Mouse (Mus musculus): ENCODE measurements around the gene Mgat4c.

Mgat4c gene

GRCm38 (mm10) chr10:101681437-101681912 lies at the start of gene Mgat4c:
Gene Mgat4c (plus strand): TSS chr10:101681487.
- no peak for DNase-seq (ENCODE audit: inconsistent ontology term)

GRCm38 (mm10) chr10:101635266-101635665 lies 46.0 kb upstream of the Mgat4c start:
- no peak for DNase-seq (ENCODE audit: inconsistent ontology term)

DNA sequence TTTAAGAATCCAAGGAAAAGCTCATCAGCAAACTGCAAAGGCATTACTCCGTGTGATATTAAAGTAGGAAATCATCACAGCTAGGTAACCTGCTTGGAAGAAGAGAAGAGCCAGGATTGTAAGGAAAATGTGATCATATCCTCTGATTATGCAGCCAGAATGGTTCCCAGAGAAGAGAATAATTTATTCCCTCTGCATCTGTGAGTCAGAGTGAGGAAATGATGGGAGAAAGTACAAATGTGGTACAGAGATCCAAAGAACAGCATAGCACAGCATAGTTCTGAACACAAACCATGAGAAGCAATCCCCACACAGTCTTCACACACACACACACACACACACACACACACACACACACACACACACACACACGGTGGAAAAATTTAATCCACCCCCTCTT lies 40.2 kb upstream of the Mgat4c start:
- DNase-seq (ENCODE audit: inconsistent ontology term): no peak

GRCm38 (mm10) chr10:101681914-101682313 lies 627 bp downstream of the Mgat4c start:
- DNase-seq (ENCODE audit: inconsistent ontology term): no peak

GRCm38 (mm10) chr10:101761828-101762227 lies 80.5 kb downstream of the Mgat4c start:
- DNase-seq (ENCODE audit: inconsistent ontology term): no peak

- peak; percentile 2 for DNase-seq (ENCODE audit: inconsistent ontology term)
Measured at GRCm38 (mm10) chr10:101770688-101771087, 89.4 kb downstream of the Mgat4c start.

GRCm38 (mm10) chr10:101771157-101771556 lies 89.9 kb downstream of the Mgat4c start:
- DNase-seq (ENCODE audit: inconsistent ontology term): no peak

- no peak for DNase-seq (ENCODE audit: inconsistent ontology term)
Measured at GRCm38 (mm10) chr10:101783161-101783744, 102.0 kb downstream of the Mgat4c start.

DNA sequence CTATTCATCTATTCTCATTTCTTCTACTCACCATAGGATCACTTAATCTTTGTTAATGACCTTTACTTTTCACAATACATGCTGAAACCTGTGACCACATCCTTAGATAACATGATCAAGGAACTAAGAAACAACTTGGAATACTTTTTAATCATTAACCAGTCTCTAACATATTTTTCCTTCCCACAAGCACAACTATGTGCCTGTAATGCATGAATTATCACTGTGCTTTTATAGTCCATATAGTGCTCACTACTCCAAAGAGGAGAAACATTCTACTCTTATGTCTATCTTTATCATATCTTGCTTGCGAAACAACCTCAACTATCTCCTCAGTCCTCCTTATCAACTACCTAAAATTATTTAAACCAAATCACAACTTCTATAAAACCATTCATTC lies 114.2 kb downstream of the Mgat4c start:
- DNase-seq (ENCODE audit: inconsistent ontology term): no peak

DNA sequence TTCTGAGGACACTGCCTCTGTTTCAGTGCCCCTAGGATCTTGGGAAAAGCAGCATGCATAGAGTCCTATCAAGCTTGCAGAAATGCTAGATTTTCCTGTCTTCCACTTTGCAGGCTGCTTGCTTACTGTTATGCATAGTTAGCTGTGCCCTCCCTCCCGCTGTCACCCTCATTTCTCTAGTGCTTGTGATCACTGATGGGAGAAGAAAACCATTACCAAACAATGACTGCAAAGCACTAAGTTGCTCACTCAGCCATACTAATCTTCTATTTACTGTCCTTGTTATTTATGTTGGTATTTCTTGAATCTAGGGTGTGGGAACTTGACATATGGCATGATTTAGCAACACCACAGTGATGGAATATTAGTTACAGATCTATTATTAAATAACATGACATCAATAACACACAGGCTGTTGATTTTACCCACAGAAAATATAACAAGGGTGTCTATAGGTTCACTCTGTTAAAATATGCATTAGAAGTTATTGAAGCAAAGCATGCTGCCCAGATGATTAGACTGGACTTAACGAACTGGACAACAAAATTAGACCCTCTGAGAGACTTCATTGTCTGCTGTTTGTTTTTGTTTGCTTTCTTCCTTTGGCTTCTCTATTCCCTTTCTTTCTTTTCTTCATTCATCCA lies 117.7 kb downstream of the Mgat4c start:
- DNase-seq (ENCODE audit: inconsistent ontology term): peak; percentile 20

DNA sequence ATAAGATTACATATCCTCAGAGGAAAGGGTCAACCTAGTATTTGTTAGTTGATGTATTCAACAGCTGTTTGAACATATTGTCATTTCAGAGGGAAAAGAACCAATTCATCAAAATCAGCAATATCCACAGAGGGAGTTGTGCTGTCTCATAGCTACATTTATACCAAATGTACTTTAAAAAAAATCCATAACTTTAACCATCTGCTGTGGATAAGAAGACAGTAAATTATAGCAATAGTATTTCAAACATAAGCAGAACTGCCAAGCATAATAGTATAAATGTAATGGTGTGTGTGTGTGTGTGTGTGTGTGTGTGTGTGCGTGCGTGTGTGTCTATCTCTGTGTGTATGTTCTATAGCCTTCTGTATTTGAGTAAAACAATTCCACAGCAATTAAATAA lies 127.5 kb downstream of the Mgat4c start:
- no peak for DNase-seq (ENCODE audit: inconsistent ontology term)

GRCm38 (mm10) chr10:101816902-101817301 lies 135.6 kb downstream of the Mgat4c start:
- DNase-seq (ENCODE audit: inconsistent ontology term): no peak

GRCm38 (mm10) chr10:101827944-101828343 lies 146.7 kb downstream of the Mgat4c start:
- DNase-seq (ENCODE audit: inconsistent ontology term): no peak

GRCm38 (mm10) chr10:101856115-101856514 lies 174.8 kb downstream of the Mgat4c start:
- no peak for DNase-seq (ENCODE audit: inconsistent ontology term)

GRCm38 (mm10) chr10:101889866-101890265 lies 208.6 kb downstream of the Mgat4c start:
- DNase-seq (ENCODE audit: inconsistent ontology term): no peak

GRCm38 (mm10) chr10:101917328-101917814 lies 236.1 kb downstream of the Mgat4c start:
- peak; percentile 5 for DNase-seq (ENCODE audit: inconsistent ontology term)

DNA sequence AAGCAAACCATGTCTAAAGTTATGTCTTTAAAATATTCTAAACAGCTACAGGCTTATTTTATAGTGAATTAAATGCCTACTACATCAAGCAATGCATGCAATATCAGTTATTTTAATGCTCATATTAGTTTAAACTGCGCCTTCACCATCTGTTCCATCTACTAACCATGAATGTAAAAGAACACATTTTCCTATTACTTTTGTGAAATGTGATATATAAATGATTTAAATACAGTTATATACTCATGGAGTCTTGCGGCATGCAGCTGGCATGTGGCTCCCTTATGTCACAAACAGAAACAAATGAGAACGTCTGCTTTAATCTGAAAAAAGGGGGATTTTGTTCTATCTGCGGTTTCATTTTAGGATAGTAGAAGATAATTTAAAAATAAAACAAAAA lies 316.3 kb downstream of the Mgat4c start:
- DNase-seq (ENCODE audit: inconsistent ontology term): no peak

DNA sequence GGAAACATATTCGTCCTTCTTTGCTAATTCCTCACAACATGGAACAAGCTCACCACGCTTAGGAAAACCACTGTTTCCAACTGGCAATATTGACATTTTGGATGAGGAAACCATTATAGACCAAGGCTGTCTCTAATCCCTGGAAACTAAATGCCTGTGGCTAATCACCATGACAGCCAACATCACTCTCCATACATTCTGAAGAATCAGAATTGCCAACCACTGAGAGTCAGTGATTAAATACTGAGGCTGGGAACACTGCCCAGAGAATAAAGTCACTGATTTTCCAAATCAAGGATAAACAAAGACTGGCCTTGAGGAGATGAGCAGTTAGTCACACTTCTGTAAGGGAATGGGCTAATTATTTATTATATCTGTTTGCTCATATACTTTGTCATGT lies 361.2 kb downstream of the Mgat4c start:
- DNase-seq (ENCODE audit: inconsistent ontology term): peak; percentile 41

GRCm38 (mm10) chr10:102056218-102056617 lies 374.9 kb downstream of the Mgat4c start:
- DNase-seq (ENCODE audit: inconsistent ontology term): no peak

- no peak for DNase-seq (ENCODE audit: inconsistent ontology term)
Measured at GRCm38 (mm10) chr10:102056975-102057565, 375.8 kb downstream of the Mgat4c start.

- peak; percentile 38 for DNase-seq (ENCODE audit: inconsistent ontology term)
Measured at GRCm38 (mm10) chr10:102074541-102075398, 393.5 kb downstream of the Mgat4c start.

GRCm38 (mm10) chr10:102123153-102123552 lies 441.9 kb downstream of the Mgat4c start:
- no peak for DNase-seq (ENCODE audit: inconsistent ontology term)
